Mouse (Mus musculus) lung, postnatal 4 days (tissue): ENCODE results near the gene Eva1c.
"Not testable (repeated sequence)": the region's sequence is repeated elsewhere in the genome, so short reads cannot be mapped to it uniquely, and the experiment has no call there.

Experiments
- DNase-seq, 2 experiments: peaks; one replicate each; pipeline ENCODE4 v3.0.0; 2021

Gene Eva1c

DNA sequence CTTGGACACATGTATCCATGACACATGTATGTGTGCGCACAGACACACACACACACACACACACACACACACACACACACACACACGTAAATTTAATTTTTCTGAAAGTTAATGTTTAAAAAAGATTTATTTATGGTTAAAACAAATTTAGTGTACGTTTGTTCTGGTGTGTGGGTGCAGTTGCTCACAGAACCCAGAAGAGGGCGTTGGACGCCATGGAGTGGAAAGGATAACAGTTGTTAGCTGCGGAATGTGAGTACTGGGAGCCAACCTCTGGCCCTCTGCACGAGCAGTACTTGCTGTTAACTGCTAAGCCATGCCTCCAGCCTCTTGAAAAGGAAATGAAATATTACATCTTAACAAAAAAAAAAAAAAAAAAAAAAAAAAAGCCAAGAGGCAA lies at the start of gene Eva1c:
TSS of gene Eva1c (plus strand) at position 263 of the 400 bp plus-strand sequence.
- DNase-seq, result no peak

DNA sequence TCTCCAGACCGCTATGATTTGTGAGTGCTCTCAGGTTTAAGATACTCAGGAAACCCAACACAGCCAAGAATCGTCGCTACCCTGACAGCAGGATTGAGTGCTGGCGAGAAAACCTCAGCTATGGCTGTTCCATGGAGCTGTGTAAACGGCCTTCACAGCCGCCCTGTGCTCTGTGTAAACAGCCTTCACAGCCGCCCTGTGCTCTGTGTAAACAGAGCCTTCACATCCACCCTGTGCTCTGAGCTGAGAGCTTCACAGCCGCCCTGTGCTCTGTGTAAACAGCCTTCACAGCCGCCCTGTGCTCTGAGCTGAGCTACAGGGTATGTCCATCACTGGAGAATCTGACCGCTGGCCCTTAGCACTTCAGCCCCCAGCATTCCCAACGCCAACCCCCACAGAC lies 46.7 kb upstream of the Eva1c start:
- no peak for DNase-seq

DNA sequence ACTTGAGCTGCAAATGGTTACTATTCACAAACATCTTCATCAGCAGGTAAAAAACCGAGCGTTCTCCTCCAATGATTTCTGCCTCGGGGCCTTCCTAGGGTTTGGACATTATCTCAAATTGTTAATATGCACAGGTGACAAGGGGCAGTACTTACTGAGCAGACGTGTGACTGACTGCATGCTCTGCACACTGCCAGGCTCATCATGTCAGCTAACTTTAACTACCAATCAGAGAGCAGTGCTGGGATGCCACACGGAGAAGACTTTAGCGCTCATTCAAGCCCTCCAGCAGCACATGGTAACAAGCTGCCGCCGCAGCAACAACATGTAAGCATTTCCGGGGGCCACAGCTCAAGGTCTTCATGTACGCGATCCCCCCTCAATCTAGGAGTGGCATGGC lies 43.2 kb upstream of the Eva1c start:
- no peak for DNase-seq

DNA sequence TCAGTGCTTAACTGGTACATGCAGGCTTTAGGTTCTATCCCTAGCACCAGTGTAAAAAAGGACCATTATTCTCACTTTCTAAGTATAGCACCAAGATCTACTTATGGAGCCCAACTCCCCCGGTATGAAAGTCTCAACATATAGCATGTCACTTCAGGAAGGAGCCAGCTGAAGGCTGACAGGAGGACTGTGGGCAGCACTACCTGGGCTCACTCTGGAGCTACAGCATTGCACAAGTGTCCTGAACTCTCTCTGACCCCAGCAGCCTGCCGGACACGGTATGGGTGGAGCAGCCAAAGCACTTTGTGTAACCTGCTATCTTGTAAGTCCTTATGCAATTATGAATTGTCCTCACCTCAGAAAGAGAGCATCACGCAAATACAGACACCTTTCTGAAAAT lies 41.3 kb upstream of the Eva1c start:
- DNase-seq, result no peak

DNA sequence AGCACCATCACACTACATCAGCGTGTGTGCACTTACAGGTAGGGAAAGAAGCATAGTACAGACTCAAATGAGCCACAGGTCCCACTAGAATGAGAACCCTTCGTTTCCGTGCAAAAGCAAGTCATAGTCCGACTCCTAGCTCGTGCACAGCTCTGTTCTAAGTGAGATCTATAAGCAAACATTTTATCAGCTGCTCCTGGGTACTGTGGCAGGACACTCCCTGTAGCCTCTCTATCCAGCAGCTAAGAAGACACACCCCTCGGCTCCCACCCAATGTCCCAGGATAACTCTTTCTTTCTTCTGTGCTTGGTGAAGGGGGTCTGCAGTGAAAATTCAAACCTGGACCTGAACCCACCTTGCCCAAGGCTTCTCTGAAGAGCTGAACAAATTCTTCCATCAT lies 37.9 kb upstream of the Eva1c start:
- no peak for DNase-seq

DNA sequence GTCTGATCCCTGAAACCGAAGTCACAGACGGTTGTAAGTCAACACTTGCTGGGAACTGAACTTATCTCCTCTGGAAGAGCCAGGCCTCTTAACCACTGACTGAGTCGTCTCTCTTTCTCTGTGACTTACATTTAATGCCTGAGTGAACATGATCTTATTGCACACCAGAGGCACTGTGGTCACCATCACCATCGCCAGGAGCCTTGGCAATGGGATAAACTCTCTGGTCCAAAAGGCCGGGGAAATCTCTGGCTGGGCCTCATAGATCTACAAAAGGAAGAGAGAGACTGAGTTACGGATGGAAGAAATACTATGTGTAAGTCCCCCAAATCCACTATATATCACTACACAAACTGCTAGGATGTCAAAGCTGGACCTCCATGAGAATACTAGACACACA lies 35.6 kb upstream of the Eva1c start:
- no peak for DNase-seq

DNA sequence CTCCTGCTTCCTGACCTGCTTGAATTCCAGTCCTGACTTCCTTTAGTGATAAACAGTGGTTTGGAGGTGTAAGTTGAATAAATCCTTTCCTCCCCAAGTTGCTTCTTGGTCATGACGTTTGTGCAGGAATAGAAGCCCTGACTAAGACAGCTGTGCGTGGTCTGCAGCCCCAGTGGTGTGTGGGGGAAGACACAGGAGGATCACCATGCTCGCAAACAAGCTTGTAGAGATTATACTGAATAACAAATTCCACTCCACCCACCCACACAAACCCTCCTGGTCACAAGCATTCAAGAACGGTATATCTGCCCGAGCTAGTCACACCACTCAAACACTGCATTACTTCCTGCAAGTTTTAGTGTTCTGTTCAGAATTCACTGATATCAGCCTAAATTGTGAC lies 34.5 kb upstream of the Eva1c start:
- no peak for DNase-seq

DNA sequence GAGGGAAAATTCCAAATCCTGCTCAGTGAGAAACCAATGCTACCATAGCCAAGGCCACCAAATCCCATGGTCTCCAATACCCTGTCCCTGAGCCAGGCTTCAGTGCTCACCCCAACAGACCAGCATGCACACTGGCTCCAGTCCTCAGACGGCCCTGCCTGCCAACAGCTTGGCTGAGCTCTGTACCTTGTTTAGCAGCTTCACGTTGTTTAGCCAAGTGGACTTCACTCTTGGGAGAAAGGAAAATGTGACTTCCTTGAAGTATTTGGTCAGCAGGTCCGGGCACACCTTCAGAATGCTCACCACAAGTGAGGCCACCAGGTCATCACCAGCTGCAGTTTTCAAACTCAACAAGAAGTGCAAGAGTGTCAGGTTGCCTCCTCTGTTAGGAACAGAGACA lies 34.0 kb upstream of the Eva1c start:
- no peak for DNase-seq

DNA sequence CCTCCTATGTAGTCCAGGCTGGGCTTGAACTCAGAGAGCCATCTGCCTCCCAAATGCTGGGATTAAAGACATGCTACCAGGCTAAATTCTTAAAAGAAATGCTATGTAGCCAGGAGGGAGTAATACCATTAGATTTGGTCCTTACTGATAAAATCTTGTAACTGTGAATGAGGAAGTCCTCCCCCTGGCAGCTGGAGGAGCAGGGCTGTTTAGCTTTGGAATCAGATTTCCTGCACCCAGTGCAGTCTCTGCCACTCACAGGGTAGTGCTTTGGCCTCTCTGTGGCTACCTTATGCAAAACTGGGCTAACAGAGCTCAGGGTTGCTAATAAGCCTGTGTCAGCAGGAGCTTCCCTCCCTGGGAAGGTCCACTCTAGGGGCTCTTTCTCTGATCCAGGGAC lies 31.8 kb upstream of the Eva1c start:
- DNase-seq, result no peak

DNA sequence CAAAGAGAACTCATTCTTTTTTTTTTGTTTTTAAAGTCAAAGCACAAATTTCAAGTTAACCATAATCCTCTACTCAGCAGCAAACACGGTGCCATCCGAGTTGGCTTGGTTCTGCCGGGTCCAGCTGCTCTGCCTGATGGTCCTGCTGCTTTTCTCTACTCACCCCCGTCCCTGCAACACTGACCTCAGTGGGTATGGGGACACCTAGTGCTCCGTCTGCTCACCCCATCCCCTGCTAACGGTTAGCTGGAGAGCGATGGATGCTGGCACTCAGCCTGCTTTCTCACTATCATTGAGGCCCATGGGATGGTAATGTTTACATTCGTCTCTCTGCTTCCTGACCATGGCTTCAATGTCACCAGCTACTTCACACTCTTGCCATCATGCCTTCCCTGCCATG lies 28.1 kb upstream of the Eva1c start:
- DNase-seq, result no peak

DNA sequence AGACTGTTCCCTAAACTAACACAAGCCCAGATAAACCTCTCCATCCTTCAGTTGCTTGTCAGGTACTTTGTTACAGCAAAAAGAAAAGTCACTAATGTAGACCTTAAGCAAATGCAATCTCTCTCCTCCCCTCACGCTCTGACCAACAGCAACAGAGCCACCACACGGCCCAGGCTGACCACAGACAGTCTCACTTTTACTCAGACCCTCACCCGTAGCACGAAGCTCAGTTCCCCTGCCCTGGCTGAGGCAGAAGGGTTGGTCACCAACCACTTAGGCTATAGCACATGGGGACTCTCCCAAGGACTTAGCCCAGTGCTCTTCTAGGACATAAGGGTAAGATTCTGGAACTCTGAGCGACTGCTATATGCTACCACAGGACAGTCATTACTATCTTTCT lies 27.7 kb upstream of the Eva1c start:
- DNase-seq, result no peak

DNA sequence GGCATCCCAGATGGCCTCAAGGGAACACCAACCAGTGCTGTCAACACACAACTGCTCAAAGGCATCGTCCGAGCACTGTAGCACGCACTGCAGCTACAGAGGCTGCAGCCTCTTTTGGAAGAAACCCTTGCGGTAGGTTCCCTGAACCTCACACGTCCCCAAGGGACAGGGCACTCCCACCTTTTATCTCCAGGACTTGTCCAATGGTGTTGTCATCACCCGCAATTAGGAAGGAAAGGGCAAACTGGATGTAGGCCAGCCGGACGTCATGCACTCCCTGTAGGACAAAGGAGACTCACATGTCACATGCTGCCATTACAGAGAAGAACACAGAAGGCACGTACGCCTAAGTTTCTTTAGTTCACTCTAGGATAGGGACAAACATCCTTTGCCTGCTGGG lies 26.7 kb upstream of the Eva1c start:
- no peak for DNase-seq

DNA sequence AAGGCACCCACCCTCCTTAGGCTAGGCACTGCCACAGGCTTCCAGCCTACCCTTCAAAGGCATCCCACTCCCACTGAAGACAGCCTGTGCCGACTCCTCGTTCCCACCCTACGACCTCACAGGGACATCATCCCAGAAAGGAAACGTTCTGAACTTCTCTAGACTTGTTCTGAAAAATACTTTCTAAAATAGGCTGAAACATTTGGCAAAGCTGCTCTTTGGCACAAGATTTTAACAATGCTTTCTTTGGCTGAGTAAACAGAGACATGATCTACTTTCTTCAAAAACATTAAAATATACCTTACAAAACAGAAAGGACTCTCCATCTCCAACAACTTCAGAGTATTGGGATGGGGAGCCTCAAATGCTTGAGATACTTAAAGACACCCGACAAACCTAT lies 25.3 kb upstream of the Eva1c start:
- DNase-seq, result no peak

DNA sequence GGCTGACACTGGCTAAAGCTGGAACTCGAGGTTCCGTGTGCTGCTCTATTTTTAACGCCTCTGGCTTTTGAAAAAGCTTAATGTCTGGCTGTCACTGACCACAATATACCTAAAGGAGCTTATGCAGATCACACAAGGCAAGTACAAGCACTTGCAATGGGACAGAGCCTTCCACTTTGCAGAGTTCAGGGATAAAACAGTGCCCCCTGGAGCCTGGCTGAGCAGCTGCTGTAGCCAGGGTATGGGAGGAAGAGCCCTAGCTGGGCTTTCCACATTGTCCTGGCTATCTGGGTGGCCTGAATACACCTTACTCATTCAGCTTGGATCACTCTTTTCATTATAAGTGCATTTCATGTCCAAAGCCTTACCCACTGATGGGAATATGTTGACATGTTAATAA lies 24.6 kb upstream of the Eva1c start:
- DNase-seq, result peak in 1 of 2 experiments; percentile 30

DNA sequence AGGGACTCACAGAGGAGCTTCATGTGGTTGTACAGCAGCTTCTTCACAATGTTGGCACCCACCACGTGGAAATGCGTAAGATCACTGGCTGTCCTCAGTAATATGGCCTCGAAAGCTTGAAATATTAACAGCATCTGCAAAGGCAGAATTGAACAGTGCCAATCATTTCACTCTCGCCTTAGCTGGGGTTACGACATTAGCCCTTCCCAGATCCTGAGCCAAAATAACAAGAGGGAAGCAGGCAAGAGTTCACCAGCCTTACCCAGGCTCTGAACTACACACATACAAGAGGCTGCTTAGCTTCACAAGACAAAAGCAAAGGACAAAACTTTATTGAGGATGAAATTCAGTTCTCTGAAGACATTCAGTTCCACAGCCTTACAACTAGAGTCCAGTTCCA lies 22.1 kb upstream of the Eva1c start:
- DNase-seq, result no peak

DNA sequence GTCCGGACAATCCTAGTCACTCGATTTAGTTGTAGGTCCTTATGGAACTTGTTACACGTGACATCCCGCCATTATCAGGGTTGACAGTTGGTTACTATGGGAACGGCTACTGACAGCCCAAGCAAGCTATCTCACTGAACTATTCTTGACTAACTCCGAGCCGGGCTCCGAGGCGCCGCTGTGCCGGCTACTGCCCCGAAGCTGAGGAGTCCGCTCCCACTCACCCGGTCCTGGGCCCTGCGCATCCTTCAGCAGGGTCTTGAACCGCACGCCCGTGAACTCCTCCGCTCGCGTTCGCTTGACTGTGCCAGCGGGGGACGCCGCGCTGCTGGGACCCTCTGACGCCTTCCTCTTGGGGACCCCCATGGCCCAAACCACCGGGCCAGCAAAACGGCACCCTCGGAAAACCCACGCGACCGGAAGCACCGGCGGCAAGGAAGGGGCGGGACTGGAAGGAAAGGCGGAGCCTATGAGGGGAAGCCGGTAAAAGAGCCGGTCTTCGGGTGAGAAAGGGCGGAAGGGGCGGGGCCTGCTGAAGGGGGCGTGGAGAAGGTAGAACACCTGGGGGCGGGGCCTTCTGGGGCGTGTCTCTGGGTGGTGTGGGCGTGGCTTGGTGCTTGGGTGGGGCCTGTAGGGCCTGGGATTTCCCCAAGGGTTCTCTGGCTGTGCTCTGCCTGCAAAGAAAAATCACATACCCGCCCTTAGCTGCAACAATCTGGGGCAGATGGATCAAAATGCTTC lies 16.4 kb upstream of the Eva1c start, which contains the start of gene Urb1:
TSS of gene Urb1 (minus strand) at position 439 of the 741 bp plus-strand sequence.
- DNase-seq, result peak; percentile 97 to 99

DNA sequence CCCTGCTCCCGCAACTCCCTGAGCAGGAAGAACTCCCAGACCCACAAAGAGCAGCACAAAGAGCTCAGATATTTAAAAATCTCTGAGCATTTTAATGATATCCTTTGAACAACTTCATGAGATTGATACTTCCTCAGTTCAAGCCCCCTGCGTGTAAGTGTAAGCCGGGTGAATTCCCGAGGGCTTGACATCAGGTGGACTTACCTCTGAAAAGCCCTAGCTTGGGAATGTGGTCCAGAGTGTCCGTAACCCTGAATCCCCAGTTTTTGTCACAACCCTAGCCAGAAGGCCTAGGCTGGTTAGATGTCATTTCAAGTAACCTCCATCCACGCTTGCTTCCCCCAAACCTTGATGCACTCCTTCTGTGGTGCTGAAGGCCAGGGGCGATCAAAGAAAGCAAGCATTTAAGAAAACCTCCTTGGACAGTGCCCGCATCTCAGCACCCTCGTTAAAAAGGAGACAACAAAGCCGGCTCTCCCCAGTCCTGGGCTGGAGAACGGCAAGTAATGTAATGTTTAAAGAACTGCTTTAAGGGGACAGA lies 15.7 kb upstream of the Eva1c start:
- no peak for DNase-seq

DNA sequence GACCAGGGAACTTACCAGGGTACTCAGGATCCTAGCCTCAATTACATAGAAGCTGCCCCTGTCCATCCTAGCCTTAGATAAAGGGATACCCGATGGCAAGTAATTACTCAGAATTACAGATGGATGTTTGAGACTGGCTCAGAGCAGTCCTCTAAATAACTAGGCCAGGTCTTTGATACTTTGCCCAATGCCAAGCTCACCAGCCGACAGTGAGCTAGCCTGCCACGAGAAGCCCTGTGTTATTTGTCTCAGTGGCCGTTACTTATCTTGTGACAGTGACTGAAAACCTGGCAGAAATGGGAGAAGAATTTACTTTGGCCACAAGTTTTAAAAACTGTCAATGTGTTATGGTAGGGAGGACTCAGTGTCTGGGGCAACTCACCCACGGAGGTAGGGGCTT lies 14.4 kb upstream of the Eva1c start:
- DNase-seq, result no peak

DNA sequence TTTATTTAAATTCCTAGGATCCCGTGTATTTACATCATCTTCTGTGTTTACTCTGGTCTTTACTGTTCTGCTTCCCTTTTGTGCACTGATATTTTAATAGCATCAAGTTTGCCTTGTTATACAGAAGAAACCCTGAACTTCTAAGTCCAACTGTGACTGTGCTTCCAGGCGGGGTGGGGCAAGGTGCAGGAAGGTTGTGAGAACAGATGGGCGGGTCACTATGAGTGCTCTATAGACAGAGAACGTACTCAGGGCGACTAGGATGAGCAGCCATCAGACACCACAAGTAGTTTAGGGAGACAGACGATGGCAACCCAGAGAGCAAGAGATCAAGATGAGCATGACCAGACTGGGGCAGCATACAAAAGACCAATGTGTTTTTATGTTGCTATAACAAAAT lies 6.2 kb upstream of the Eva1c start:
- DNase-seq, result no peak

DNA sequence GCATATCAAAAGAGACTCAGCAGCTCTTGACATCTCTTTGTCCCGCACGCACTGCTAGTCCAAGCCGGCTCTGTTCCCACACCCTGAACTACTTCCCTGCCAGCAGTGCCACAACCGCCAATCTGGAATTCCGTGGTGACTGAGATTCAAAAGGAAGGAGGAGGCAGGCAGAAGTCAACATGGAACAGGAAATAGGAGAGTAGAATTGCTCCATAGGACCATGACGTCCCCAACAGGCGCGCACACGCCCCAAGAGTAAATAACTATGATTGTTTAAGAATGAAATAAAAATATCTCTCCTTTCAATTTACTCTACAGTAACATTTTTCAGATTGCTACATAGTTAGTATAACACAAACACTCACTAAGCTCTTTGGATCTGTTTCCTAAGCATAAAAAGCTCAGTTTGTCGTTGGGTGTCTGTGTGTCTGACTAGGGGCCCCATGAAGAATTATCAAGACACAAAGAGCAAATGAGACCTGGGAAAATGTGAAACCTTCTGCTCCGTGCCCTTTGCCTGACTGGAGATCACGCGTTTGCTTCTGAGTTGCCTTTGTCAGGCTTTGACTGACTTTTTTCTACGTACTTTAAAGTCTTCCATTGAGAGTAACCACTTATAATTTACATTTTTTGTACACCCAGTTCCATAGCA lies 5.3 kb upstream of the Eva1c start:
- DNase-seq, result peak; percentile 55 to 58

DNA sequence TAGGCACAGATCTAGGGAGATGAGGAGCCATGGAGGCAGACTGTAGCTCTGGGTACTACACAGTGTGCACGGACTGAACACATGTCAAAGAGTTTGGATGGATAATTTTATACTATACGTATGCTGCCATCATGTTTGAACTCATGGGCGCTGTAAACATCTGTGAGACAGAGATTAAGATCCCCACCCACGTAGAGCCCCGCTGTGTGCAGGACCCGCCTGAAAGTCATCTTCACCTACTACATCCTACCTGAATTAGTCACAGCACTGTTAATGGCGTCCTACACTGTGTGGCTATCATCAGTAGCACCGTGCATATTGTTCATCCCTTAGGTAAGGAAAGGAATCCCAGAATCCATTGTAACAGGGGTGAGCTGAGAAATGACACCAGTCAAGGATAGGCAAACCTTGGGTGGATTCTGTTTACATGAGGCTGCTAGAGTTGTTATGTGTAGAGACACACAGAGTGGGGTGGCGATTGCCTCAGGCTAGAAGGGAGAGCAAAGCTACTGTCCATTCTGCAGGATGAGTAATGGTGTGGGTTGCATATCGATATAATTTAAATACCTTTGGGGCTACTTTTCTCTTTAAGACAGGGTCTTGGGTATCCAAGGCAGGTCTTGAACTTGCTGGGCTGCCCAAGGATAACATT lies 4.1 kb upstream of the Eva1c start:
- DNase-seq, result no peak

DNA sequence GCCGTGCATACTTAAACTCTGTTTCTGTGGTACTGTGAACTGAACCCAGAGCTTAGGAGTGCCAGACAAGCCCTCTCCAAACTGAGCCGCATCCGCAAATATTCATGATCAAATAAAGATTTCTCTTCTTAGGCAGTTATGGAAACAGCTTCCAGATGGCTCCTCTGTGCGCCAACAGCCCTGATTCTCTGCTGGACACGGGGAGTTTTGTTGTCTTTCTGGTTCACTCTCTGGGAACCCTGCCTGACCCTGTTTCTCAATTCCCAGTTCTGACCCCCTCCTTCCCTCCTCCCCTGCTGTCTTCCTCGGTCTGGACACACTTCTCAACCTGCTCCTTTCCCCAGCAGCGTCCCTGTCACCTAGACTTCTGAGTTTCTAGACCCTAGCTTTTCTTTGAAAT lies 3.5 kb upstream of the Eva1c start:
- no peak for DNase-seq

DNA sequence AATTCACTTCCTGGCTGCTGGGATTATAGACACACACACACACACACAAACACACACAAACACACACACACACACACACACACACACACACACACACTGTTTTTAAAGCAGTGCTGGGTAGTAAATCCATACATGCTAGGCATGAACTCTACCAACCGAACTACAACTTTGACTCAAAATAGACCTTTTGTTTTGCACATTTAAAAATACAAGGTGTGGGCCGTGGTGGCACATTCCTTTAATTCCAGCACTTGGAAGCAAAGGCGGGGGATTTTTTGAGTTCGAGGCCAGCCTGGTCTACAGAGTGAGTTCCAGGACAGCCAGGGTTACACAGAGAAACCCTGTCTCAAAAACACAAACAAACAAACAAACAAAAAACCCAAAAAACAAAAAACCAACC lies 2.5 kb upstream of the Eva1c start:
- DNase-seq, result not testable (repeated sequence)

DNA sequence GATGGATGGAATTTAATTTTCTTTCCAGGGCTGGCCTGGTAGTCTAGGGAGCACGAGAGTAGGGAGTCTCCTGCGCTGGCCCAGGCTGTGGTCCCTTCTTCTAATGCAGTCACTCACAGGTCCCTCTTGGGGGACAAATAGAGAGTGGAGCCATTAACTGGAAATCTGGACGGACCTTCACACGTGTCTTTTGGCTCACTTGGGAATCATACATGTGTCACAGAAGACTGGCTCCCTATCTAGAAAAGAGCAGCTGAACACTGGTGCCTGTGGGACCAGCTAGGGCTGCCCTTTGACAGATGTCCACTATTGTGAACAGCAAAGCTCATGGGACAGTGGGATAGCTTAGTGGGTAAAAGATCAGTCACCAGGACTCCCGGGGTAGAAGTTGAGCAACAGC lies 478 bp upstream of the Eva1c start:
- DNase-seq, result no peak
